Mouse (Mus musculus): ENCODE measurements around the gene Nop9. TPM values are rescaled to one million over a fixed set of nuclear protein-coding genes. Genes with fewer than 3 reads are reported as not detected.

Nop9 gene
- polyA plus RNA-seq, 1 experiment from 2014 or later = 68.7 TPM

- peaks cover 98% of the 10 kb centered on the region for H3K27me3 ChIP-seq (ENCODE audit: low read depth, poor library complexity, severe bottlenecking)
- H3K4me1 ChIP-seq = peaks cover 27% of the 10 kb centered on the region
- no peak for DNase-seq (ENCODE audit: low spot score)
- no peak within 1 kb of the TSS for H3K4me3 ChIP-seq
- peaks cover 3% of the 10 kb centered on the region; the same call in 1 of the 2 replicates for H3K36me3 ChIP-seq
- WGBS = 76% methylated on average over 4 of the region's 4 CpGs
- H3K27ac ChIP-seq = no peak within 1 kb of the TSS
- no peaks in the 10 kb centered on the region for H3K9me3 ChIP-seq (replicated peaks)
These were observed 20.2 kb downstream of the Nop9 start, which contains the start of gene Ltb4r1 for GRCm38 (mm10) chr14:55765696-55766095. TSS of gene Ltb4r1 (plus strand) at chr14:55765962.

GRCm38 (mm10) chr14:55767519-55768414 lies 22.3 kb downstream of the Nop9 start:
- peaks cover 14% of the 10 kb centered on the region for H3K4me1 ChIP-seq
- H3K9me3 ChIP-seq (replicated peaks) = no peaks in the 10 kb centered on the region
- H3K36me3 ChIP-seq = peaks cover 7% of the 10 kb centered on the region; the same call in 1 of the 2 replicates
- H3K27me3 ChIP-seq (ENCODE audit: low read depth, poor library complexity, severe bottlenecking) = peaks cover 78% of the 10 kb centered on the region
- 14% methylated on average over 52 of the region's 52 CpGs for WGBS
- DNase-seq (ENCODE audit: low spot score) = peak; percentile 85
- peak overlapping the region; percentile 53 for H3K4me3 ChIP-seq
- H3K27ac ChIP-seq = peak overlapping the region; percentile 76

GRCm38 (mm10) chr14:55768555-55768954 lies 23.1 kb downstream of the Nop9 start:
- Histone ChIP-seq H3K27me3 (ENCODE audit: low read depth, poor library complexity, severe bottlenecking) (peaks cover 74% of the 10 kb centered on the region), H3K27ac (no peak overlapping the region), H3K4me1 (peaks cover 13% of the 10 kb centered on the region), H3K9me3 (replicated peaks) (no peaks in the 10 kb centered on the region), H3K4me3 (peak overlapping the region; percentile 53; the same call in 1 of the 2 replicates), H3K36me3 (peaks cover 7% of the 10 kb centered on the region; the same call in 1 of the 2 replicates)
- WGBS = 86% methylated on average over 6 of the region's 6 CpGs
- no peak for DNase-seq (ENCODE audit: low spot score)

- no peak overlapping the region for H3K4me3 ChIP-seq
- no peak for DNase-seq (ENCODE audit: low spot score)
- peaks cover 7% of the 10 kb centered on the region; the same call in 1 of the 2 replicates for H3K36me3 ChIP-seq
- H3K4me1 ChIP-seq = peaks cover 13% of the 10 kb centered on the region
- no peaks in the 10 kb centered on the region for H3K9me3 ChIP-seq (replicated peaks)
- no peak overlapping the region for H3K27ac ChIP-seq
- H3K27me3 ChIP-seq (ENCODE audit: low read depth, poor library complexity, severe bottlenecking) = peaks cover 71% of the 10 kb centered on the region
- WGBS = 74% methylated on average over 16 of the region's 16 CpGs
These were observed 23.7 kb downstream of the Nop9 start for GRCm38 (mm10) chr14:55769087-55769703.

- 72% methylated on average over 7 of the region's 7 CpGs for WGBS
- Histone ChIP-seq H3K4me3 (no peak overlapping the region), H3K4me1 (peaks cover 16% of the 10 kb centered on the region), H3K9me3 (replicated peaks) (no peaks in the 10 kb centered on the region), H3K36me3 (0 out of 2 replicates have a peak, but pooled peaks cover 15% of the 10 kb centered on the region), H3K27ac (no peak overlapping the region), H3K27me3 (ENCODE audit: low read depth, poor library complexity, severe bottlenecking) (peaks cover 33% of the 10 kb centered on the region; the same call in 1 of the 2 replicates)
- DNase-seq (ENCODE audit: low spot score) = no peak
These were observed 31.2 kb downstream of the Nop9 start for GRCm38 (mm10) chr14:55776711-55777110.

GRCm38 (mm10) chr14:55777176-55777575 lies 31.7 kb downstream of the Nop9 start:
- no peaks in the 10 kb centered on the region for H3K9me3 ChIP-seq (replicated peaks)
- 0 out of 2 replicates have a peak, but pooled peaks cover 15% of the 10 kb centered on the region for H3K36me3 ChIP-seq
- DNase-seq (ENCODE audit: low spot score) = no peak
- no peak overlapping the region for H3K27ac ChIP-seq
- peaks cover 37% of the 10 kb centered on the region for H3K27me3 ChIP-seq (ENCODE audit: low read depth, poor library complexity, severe bottlenecking)
- 56% methylated on average over 3 of the region's 3 CpGs for WGBS
- H3K4me1 ChIP-seq = peaks cover 21% of the 10 kb centered on the region
- no peak overlapping the region for H3K4me3 ChIP-seq

GRCm38 (mm10) chr14:55777806-55778205 lies 32.3 kb downstream of the Nop9 start:
- Histone ChIP-seq H3K27ac (no peak overlapping the region), H3K36me3 (0 out of 2 replicates have a peak, but pooled peaks cover 15% of the 10 kb centered on the region), H3K4me1 (peaks cover 27% of the 10 kb centered on the region), H3K9me3 (replicated peaks) (no peaks in the 10 kb centered on the region), H3K27me3 (ENCODE audit: low read depth, poor library complexity, severe bottlenecking) (peaks cover 44% of the 10 kb centered on the region), H3K4me3 (no peak overlapping the region)
- no peak for DNase-seq (ENCODE audit: low spot score)
- WGBS = 91% methylated on average over 11 of the region's 11 CpGs

- Histone ChIP-seq H3K4me1 (peaks cover 36% of the 10 kb centered on the region), H3K36me3 (0 out of 2 replicates have a peak, but pooled peaks cover 15% of the 10 kb centered on the region), H3K27me3 (ENCODE audit: low read depth, poor library complexity, severe bottlenecking) (peaks cover 44% of the 10 kb centered on the region), H3K4me3 (no peak overlapping the region), H3K27ac (no peak overlapping the region), H3K9me3 (replicated peaks) (no peaks in the 10 kb centered on the region)
- 92% methylated on average over 15 of the region's 15 CpGs for WGBS
- no peak for DNase-seq (ENCODE audit: low spot score)
These were observed 33.2 kb downstream of the Nop9 start for GRCm38 (mm10) chr14:55778686-55779085.

- peaks cover 49% of the 10 kb centered on the region for H3K27me3 ChIP-seq (ENCODE audit: low read depth, poor library complexity, severe bottlenecking)
- WGBS = 59% methylated on average over 16 of the region's 16 CpGs
- H3K4me3 ChIP-seq = no peak overlapping the region
- H3K36me3 ChIP-seq = 0 out of 2 replicates have a peak, but pooled peaks cover 15% of the 10 kb centered on the region
- peaks cover 46% of the 10 kb centered on the region for H3K4me1 ChIP-seq
- H3K9me3 ChIP-seq (replicated peaks) = no peaks in the 10 kb centered on the region
- no peak for DNase-seq (ENCODE audit: low spot score)
- no peak overlapping the region for H3K27ac ChIP-seq
These were observed 34.2 kb downstream of the Nop9 start for GRCm38 (mm10) chr14:55779656-55780055.

- H3K36me3 ChIP-seq = 0 out of 2 replicates have a peak, but pooled peaks cover 15% of the 10 kb centered on the region
- WGBS = 80% methylated on average over 11 of the region's 11 CpGs
- H3K27me3 ChIP-seq (ENCODE audit: low read depth, poor library complexity, severe bottlenecking) = peaks cover 52% of the 10 kb centered on the region
- no peak for DNase-seq (ENCODE audit: low spot score)
- no peak overlapping the region for H3K4me3 ChIP-seq
- no peak overlapping the region for H3K27ac ChIP-seq
- peaks cover 52% of the 10 kb centered on the region for H3K4me1 ChIP-seq
- no peaks in the 10 kb centered on the region for H3K9me3 ChIP-seq (replicated peaks)
These were observed 35.2 kb downstream of the Nop9 start for GRCm38 (mm10) chr14:55780736-55781135.

- Histone ChIP-seq H3K4me1 (peaks cover 52% of the 10 kb centered on the region), H3K27ac (peak overlapping the region; percentile 27; the same call in 1 of the 2 replicates), H3K27me3 (ENCODE audit: low read depth, poor library complexity, severe bottlenecking) (peaks cover 58% of the 10 kb centered on the region), H3K9me3 (replicated peaks) (no peaks in the 10 kb centered on the region), H3K36me3 (0 out of 2 replicates have a peak, but pooled peaks cover 15% of the 10 kb centered on the region), H3K4me3 (peak overlapping the region; percentile 36)
- WGBS = 16% methylated on average over 14 of the region's 14 CpGs
- peak; percentile 74 for DNase-seq (ENCODE audit: low spot score)
These were observed 35.8 kb downstream of the Nop9 start for GRCm38 (mm10) chr14:55781310-55781709.

GRCm38 (mm10) chr14:55782361-55782960 lies 37.0 kb downstream of the Nop9 start:
- Histone ChIP-seq H3K4me3 (peak overlapping the region; percentile 58), H3K27me3 (ENCODE audit: low read depth, poor library complexity, severe bottlenecking) (peaks cover 69% of the 10 kb centered on the region), H3K36me3 (0 out of 2 replicates have a peak, but pooled peaks cover 14% of the 10 kb centered on the region), H3K27ac (peak overlapping the region; percentile 84), H3K4me1 (peaks cover 49% of the 10 kb centered on the region), H3K9me3 (replicated peaks) (no peaks in the 10 kb centered on the region)
- DNase-seq (ENCODE audit: low spot score) = no peak
- 51% methylated on average over 9 of the region's 9 CpGs for WGBS
